Mouse (Mus musculus) MEL (cell line): ENCODE results near the gene Ppp2r5d. TPM values are rescaled to one million over a fixed set of nuclear protein-coding genes. Genes with fewer than 3 reads are reported as not detected.

Source experiments
- DNase-seq: peaks from one replicate; pipeline ENCODE4 v3.0.0; 2011; ENCODE audit warnings: low read depth, low spot score
- H3K27ac ChIP-seq: 2 replicates; pipeline ENCODE4 v1.5.1; 2012; ENCODE audit warnings: low read depth, mild to moderate bottlenecking, control low read depth, low read length, moderate library complexity; ENCODE audit not compliant: control insufficient read depth
- H3K27me3 ChIP-seq, 2 experiments: fragments of 150-350 bp in 1 of 2; sonication (generic) in 1 of 2; 2 replicates each; pipeline ENCODE4 v1.6.1; 2012; ENCODE audit warnings: low read length in 2 of 2, mild to moderate bottlenecking in 2 of 2, improper control_type of control experiment in 1 of 2, moderate library complexity in 1 of 2; ENCODE audit not compliant: insufficient read depth in 2 of 2, control insufficient read depth in 1 of 2
- H3K36me3 ChIP-seq, 2 experiments: 2 replicates each; pipeline ENCODE4 v1.6.1; 2012 to 2014; ENCODE audit warnings: low read length in 2 of 2, improper control_type of control experiment in 1 of 2, inconsistent platforms in 1 of 2, mild to moderate bottlenecking in 1 of 2; ENCODE audit not compliant: insufficient read depth in 2 of 2, control insufficient read depth in 1 of 2
- H3K4me1 ChIP-seq, 2 experiments: fragments of 150-350 bp in 1 of 2; sonication (generic) in 1 of 2; 2 replicates each; pipeline ENCODE4 v1.6.1; 2012; ENCODE audit warnings: low read length in 2 of 2, improper control_type of control experiment in 1 of 2, mild to moderate bottlenecking in 1 of 2; ENCODE audit not compliant: insufficient read depth in 2 of 2, control insufficient read depth in 1 of 2
- H3K4me3 ChIP-seq, 2 experiments: fragments of 150-350 bp in 1 of 2; sonication (generic) in 1 of 2; 2 replicates each; pipeline ENCODE4 v1.5.1; 2012; ENCODE audit warnings: low read depth in 2 of 2, low read length in 2 of 2, mild to moderate bottlenecking in 2 of 2, moderate library complexity in 2 of 2, control low read depth in 1 of 2, improper control_type of control experiment in 1 of 2; ENCODE audit not compliant: control insufficient read depth in 1 of 2, insufficient read depth in 1 of 2
- H3K79me2 ChIP-seq: 2 replicates; pipeline ENCODE4 v1.6.1; 2012; ENCODE audit warnings: mild to moderate bottlenecking, low read length, moderate library complexity; ENCODE audit not compliant: control insufficient read depth, poor library complexity, insufficient read depth
- H3K9ac ChIP-seq: 2 replicates; pipeline ENCODE4 v1.6.1; 2012; ENCODE audit warnings: low read depth, mild to moderate bottlenecking, control low read depth, low read length, moderate library complexity; ENCODE audit not compliant: control insufficient read depth, poor library complexity, severe bottlenecking
- H3K9me3 ChIP-seq: fragments of 150-350 bp; sonication (generic); replicated peaks from 2 replicates; pipeline ENCODE4 v1.6.1; 2012; ENCODE audit warnings: mild to moderate bottlenecking, low read length, improper control_type of control experiment, moderate library complexity; ENCODE audit not compliant: insufficient read depth
- BHLHE40 ChIP-seq: IDR thresholded peaks from 2 replicates; pipeline ENCODE4 v1.6.1; 2012; ENCODE audit warnings: low read depth, mild to moderate bottlenecking, inconsistent platforms, low read length, improper control_type of control experiment, borderline replicate concordance
- CHD1 ChIP-seq: IDR thresholded peaks from 2 replicates; pipeline ENCODE4 v1.6.1; 2012; ENCODE audit warnings: low read depth, mild to moderate bottlenecking, inconsistent platforms, low read length, improper control_type of control experiment
- CTCF ChIP-seq, 3 experiments: IDR thresholded peaks in 2 of 3; conservative IDR thresholded peaks in 1 of 3; 2 replicates each; pipeline ENCODE4 v1.5.1; 2011 to 2012; ENCODE audit warnings: low read length in 3 of 3, low read depth in 2 of 3, mild to moderate bottlenecking in 2 of 3, improper control_type of control experiment in 1 of 3, inconsistent platforms in 1 of 3, mixed read lengths in 1 of 3, moderate library complexity in 1 of 3; ENCODE audit not compliant: control insufficient read depth in 1 of 3, insufficient read depth in 1 of 3, poor library complexity in 1 of 3, severe bottlenecking in 1 of 3
- E2F4 ChIP-seq: IDR thresholded peaks from 2 replicates; pipeline ENCODE4 v1.6.1; 2011; ENCODE audit warnings: low read depth, low read length, improper control_type of control experiment, borderline replicate concordance
- EP300 ChIP-seq, 2 experiments: IDR thresholded peaks; 2 replicates each; pipeline ENCODE4 v1.6.1; 2011; ENCODE audit warnings: improper control_type of control experiment in 2 of 2, low read length in 2 of 2, low read depth in 1 of 2, mild to moderate bottlenecking in 1 of 2
- GABPA ChIP-seq: IDR thresholded peaks from 2 replicates; pipeline ENCODE4 v1.6.1; 2012; ENCODE audit warnings: low read depth, mild to moderate bottlenecking, inconsistent platforms, low read length, improper control_type of control experiment, moderate library complexity
- JUND ChIP-seq: IDR thresholded peaks from 2 replicates; pipeline ENCODE4 v1.6.1; 2011; ENCODE audit warnings: low read depth, mild to moderate bottlenecking, improper control_type of control experiment, low read length
- KAT2A ChIP-seq: conservative IDR thresholded peaks from 2 replicates; pipeline ENCODE4 v1.6.1; 2012; ENCODE audit warnings: low read depth, low read length, improper control_type of control experiment, inconsistent platforms
- MAX ChIP-seq: IDR thresholded peaks from 2 replicates; pipeline ENCODE4 v1.6.1; 2011; ENCODE audit warnings: low read length, improper control_type of control experiment
- MAZ ChIP-seq: IDR thresholded peaks from 2 replicates; pipeline ENCODE4 v1.6.1; 2012; ENCODE audit warnings: low read depth, mild to moderate bottlenecking, inconsistent platforms, low read length, improper control_type of control experiment
- MYB ChIP-seq: IDR thresholded peaks from 2 replicates; pipeline ENCODE4 v1.6.1; 2011; ENCODE audit warnings: mild to moderate bottlenecking, low read depth, low read length, improper control_type of control experiment
- NRF1 ChIP-seq: IDR thresholded peaks from 2 replicates; pipeline ENCODE4 v1.6.1; 2014; ENCODE audit warnings: low read depth, mild to moderate bottlenecking, inconsistent platforms, low read length, improper control_type of control experiment, moderate library complexity; ENCODE audit not compliant: poor library complexity, insufficient read depth, severe bottlenecking
- SIN3A ChIP-seq: IDR thresholded peaks from 2 replicates; pipeline ENCODE4 v1.6.1; 2012; ENCODE audit warnings: low read length, improper control_type of control experiment, inconsistent platforms
- TAL1 ChIP-seq: IDR thresholded peaks from 2 replicates; pipeline ENCODE4 v1.6.1; 2012; ENCODE audit warnings: mild to moderate bottlenecking, inconsistent platforms, low read length, moderate library complexity, mixed read lengths
- TBP ChIP-seq: IDR thresholded peaks from 2 replicates; pipeline ENCODE4 v1.8.0; 2011; ENCODE audit warnings: low read depth, low read length, improper control_type of control experiment
- TCF12 ChIP-seq: IDR thresholded peaks from 2 replicates; pipeline ENCODE4 v1.6.1; 2014; ENCODE audit warnings: low read depth, mild to moderate bottlenecking, inconsistent platforms, low read length, improper control_type of control experiment, moderate library complexity
- UBTF ChIP-seq: IDR thresholded peaks from 2 replicates; pipeline ENCODE4 v1.6.1; 2012; ENCODE audit warnings: low read depth, mild to moderate bottlenecking, inconsistent platforms, low read length, improper control_type of control experiment, moderate library complexity, borderline replicate concordance; ENCODE audit not compliant: insufficient read depth
- polyA plus RNA-seq, 2 experiments: library from polyadenylated mRNA; stranded (reverse) in 1 of 2; unstranded in 1 of 2; fragments of >175 nt in 1 of 2; fragments of >200 nt in 1 of 2; gene quantifications; 2 replicates each; pipeline versions ENCODE4 v1.2.1 to v1.2.4; 2012; ENCODE audit warnings: low replicate concordance in 2 of 2, low read depth in 1 of 2; ENCODE audit not compliant: insufficient read length in 2 of 2, insufficient read depth in 1 of 2, missing spikeins in 1 of 2
- total RNA-seq: library from RNA; depleted of rRNA; stranded (reverse); fragments of 300-350 nt; gene quantifications from 2 replicates; pipeline ENCODE4 v1.2.3, GENCODE M21; 2012

Ppp2r5d gene
- total and polyA plus RNA-seq, 3 experiments = 47.6 to 82.9 (median 80.4) TPM

GRCm38 (mm10) chr17:46661351-46661750 lies 43.6 kb downstream of the Ppp2r5d start:
- H3K4me3 ChIP-seq = no peak overlapping the region
- no peaks in the 10 kb centered on the region for H3K9me3 ChIP-seq
- no peak overlapping the region for H3K27ac ChIP-seq
- no peak for TF ChIP-seq CHD1
- TF ChIP-seq MAZ = no peak
- TF ChIP-seq SIN3A = no peak
- no peak for TF ChIP-seq GABPA
- no peak for TF ChIP-seq CTCF (IDR thresholded peaks at IDR 0.05 in 2 of 3, conservative IDR thresholded peaks at IDR 0.05 in 1 of 3; ENCODE audit: control insufficient read depth in 1 of 3, insufficient read depth in 1 of 3, low read depth in 2 of 3, low read length in 3 of 3, poor library complexity in 1 of 3, severe bottlenecking in 1 of 3)
- TF ChIP-seq KAT2A = no peak
- TF ChIP-seq TCF12 = no peak
- TF ChIP-seq TBP = no peak
- TF ChIP-seq UBTF = no peak
- TF ChIP-seq EP300 (IDR thresholded peaks at IDR 0.05; ENCODE audit: low read depth in 1 of 2, low read length in 2 of 2) = no peak
- TF ChIP-seq TAL1 = no peak
- TF ChIP-seq JUND = no peak
- TF ChIP-seq NRF1 = no peak
- no peak for TF ChIP-seq MYB
- no peak for TF ChIP-seq BHLHE40
- no peak for TF ChIP-seq MAX
- H3K36me3 ChIP-seq = no peaks in the 10 kb centered on the region; a peak in 1 of 4 replicates
- no peak overlapping the region for H3K9ac ChIP-seq
- no peaks in the 10 kb centered on the region for H3K79me2 ChIP-seq
- H3K27me3 ChIP-seq = no peaks in the 10 kb centered on the region
- DNase-seq = no peak
- H3K4me1 ChIP-seq = no peaks in the 10 kb centered on the region

GRCm38 (mm10) chr17:46656054-46656453 lies 48.9 kb downstream of the Ppp2r5d start:
- Histone ChIP-seq H3K79me2 (peaks cover 3% of the 10 kb centered on the region; the same call in 1 of the 2 replicates), H3K36me3 (no peaks in the 10 kb centered on the region), H3K9me3 (no peaks in the 10 kb centered on the region)

More at GRCm38 (mm10) chr17:46656054-46656453, 48.9 kb downstream of the Ppp2r5d start:
- Histone ChIP-seq H3K4me1 (peaks cover 3 to 6% of the 10 kb centered on the region in 2 experiments; a peak in 3 of 4 replicates), H3K27me3 (no peaks in the 10 kb centered on the region), H3K4me3 (no peak overlapping the region), H3K27ac (no peak overlapping the region), H3K9ac (no peak overlapping the region)
- no peak for DNase-seq
- TF ChIP-seq E2F4 = no peak
